Mouse (Mus musculus) heart, adult 2 months (tissue): ENCODE results near the gene Azin2. TPM values are rescaled to one million over a fixed set of nuclear protein-coding genes. Genes with fewer than 3 reads are reported as not detected.

Experiments used
- DNase-seq, 2 experiments: peaks; one replicate each; pipeline ENCODE4 v3.0.0; 2021
- H3K27ac ChIP-seq: fragments of 200-600 bp; 2 replicates; pipeline ENCODE4 v1.8.1; 2022
- H3K27me3 ChIP-seq: fragments of 200-500 bp; 2 replicates; pipeline ENCODE4 v1.6.1; 2012; ENCODE audit warnings: mild to moderate bottlenecking, low read length, inconsistent platforms, mixed read lengths; ENCODE audit not compliant: control insufficient read depth, insufficient read depth
- H3K36me3 ChIP-seq: fragments of 200-500 bp; 2 replicates; pipeline ENCODE4 v1.6.1; 2012; ENCODE audit warnings: low read length, inconsistent platforms; ENCODE audit not compliant: control insufficient read depth, insufficient read depth
- H3K4me1 ChIP-seq: fragments of 200-500 bp; 2 replicates; pipeline ENCODE4 v1.6.1; 2011; ENCODE audit warnings: low read length; ENCODE audit not compliant: control insufficient read depth, insufficient read depth
- H3K4me3 ChIP-seq: fragments of 200-600 bp; 2 replicates; pipeline ENCODE4 v1.8.1; 2022
- H3K79me2 ChIP-seq: fragments of 200-500 bp; replicated peaks from 2 replicates; pipeline ENCODE4 v1.6.1; 2012; ENCODE audit warnings: mild to moderate bottlenecking, inconsistent platforms, low read length, moderate library complexity, mixed read lengths; ENCODE audit not compliant: control insufficient read depth, insufficient read depth
- H3K9ac ChIP-seq: fragments of 200-500 bp; 2 replicates; pipeline ENCODE4 v1.6.1; 2012; ENCODE audit warnings: low read depth, mild to moderate bottlenecking, control low read depth, inconsistent platforms, low read length, mixed read lengths
- CTCF ChIP-seq: fragments of 200-600 bp; IDR thresholded peaks from 2 replicates; pipeline ENCODE4 v1.8.1; 2022; ENCODE audit warnings: antibody characterized with exemption, mild to moderate bottlenecking, moderate library complexity
- EP300 ChIP-seq: fragments of 200-500 bp; IDR thresholded peaks from 2 replicates; pipeline ENCODE4 v1.6.1; 2011; ENCODE audit warnings: low read depth, low read length, control low read depth; ENCODE audit not compliant: insufficient read depth
- POLR2A ChIP-seq: fragments of 200-500 bp; IDR thresholded peaks from 2 replicates; pipeline ENCODE4 v1.6.1; 2011; ENCODE audit warnings: mild to moderate bottlenecking, low read depth, low read length, control low read depth; ENCODE audit not compliant: insufficient read depth
- WGBS: fragments of 180-500 bp; shearing (Covaris S2); methylation state at CpG from one replicate; pipeline ENCODE4 v1.1.7; 2018; 5-methylcytosine and 5-hydroxymethylcytosine counted together
- intact Hi-C: fragments of 180-260 bp; cut with DNase I; formaldehyde crosslinking; loops from one replicate; pipeline ENCODE4 v1.15.1; 2025
- polyA plus RNA-seq: library from polyadenylated mRNA; depleted of rRNA; stranded (reverse); fragments of >200 nt; gene quantifications from 2 replicates; pipeline ENCODE4 v1.2.3, GENCODE M21; 2012
- total RNA-seq, 2 experiments: library from RNA; stranded (reverse); gene quantifications; 2 replicates each; pipeline ENCODE4 v1.2.3; 2021

The Azin2 gene
- total and polyA plus RNA-seq, 3 experiments, result 2.0 to 3.7 (median 3.0) TPM

- intact Hi-C loops, result no loop called here
- Histone ChIP-seq H3K79me2 (no peaks in the 10 kb centered on the region), H3K27ac (no peak overlapping the region), H3K4me3 (no peak overlapping the region), H3K27me3 (no peaks in the 10 kb centered on the region), H3K9ac (no peak overlapping the region), H3K4me1 (peaks cover 2% of the 10 kb centered on the region; the same call in 1 of the 2 replicates), H3K36me3 (no peaks in the 10 kb centered on the region)
- no peak for DNase-seq
- 25% methylated on average over 7 of the region's 7 CpGs for WGBS
- TF ChIP-seq CTCF, result no peak
- TF ChIP-seq EP300, result no peak
- TF ChIP-seq POLR2A, result no peak
These were observed 4.5 kb upstream of the Azin2 start for GRCm38 (mm10) chr4:128966751-128967150.

- Histone ChIP-seq H3K36me3 (no peaks in the 10 kb centered on the region), H3K9ac (no peak overlapping the region), H3K27ac (no peak overlapping the region), H3K4me1 (peaks cover 2% of the 10 kb centered on the region; the same call in 1 of the 2 replicates), H3K4me3 (no peak overlapping the region; the same call in 1 of the 2 replicates), H3K79me2 (no peaks in the 10 kb centered on the region), H3K27me3 (no peaks in the 10 kb centered on the region)
- TF ChIP-seq POLR2A (no peak), CTCF (no peak), EP300 (no peak)
- 12% methylated on average over 9 of the region's 9 CpGs for WGBS
- no peak for DNase-seq
- intact Hi-C loops, result no loop called here
These were observed 666 bp upstream of the Azin2 start for GRCm38 (mm10) chr4:128962926-128963290.

GRCm38 (mm10) chr4:128961301-128962028, 777 bp downstream of the Azin2 start:
- H3K27ac ChIP-seq, result no peak overlapping the region
- 23% methylated on average over 16 of the region's 16 CpGs for WGBS

GRCm38 (mm10) chr4:128959676-128960075, 2.6 kb downstream of the Azin2 start:
- H3K36me3 ChIP-seq, result no peaks in the 10 kb centered on the region
- no peak for DNase-seq
- H3K79me2 ChIP-seq, result no peaks in the 10 kb centered on the region
- H3K4me1 ChIP-seq, result peaks cover 2% of the 10 kb centered on the region; the same call in 1 of the 2 replicates
- no peak overlapping the region for H3K4me3 ChIP-seq
- no peak overlapping the region for H3K9ac ChIP-seq
- H3K27me3 ChIP-seq, result no peaks in the 10 kb centered on the region
- 85% methylated on average over 17 of the region's 17 CpGs for WGBS
- H3K27ac ChIP-seq, result no peak overlapping the region
- TF ChIP-seq POLR2A (no peak), EP300 (no peak), CTCF (no peak)
- intact Hi-C loops, result no loop called here

More at GRCm38 (mm10) chr4:128961301-128962028, 777 bp downstream of the Azin2 start:
- no peak for TF ChIP-seq EP300
- no peak for TF ChIP-seq CTCF
- TF ChIP-seq POLR2A, result no peak
- H3K27me3 ChIP-seq, result no peaks in the 10 kb centered on the region
- intact Hi-C loops, result no loop called here
- H3K4me1 ChIP-seq, result peaks cover 2% of the 10 kb centered on the region; the same call in 1 of the 2 replicates
- H3K9ac ChIP-seq, result peak overlapping the region; percentile 81
- H3K79me2 ChIP-seq, result no peaks in the 10 kb centered on the region
- no peaks in the 10 kb centered on the region for H3K36me3 ChIP-seq
- peak overlapping the region; percentile 74 for H3K4me3 ChIP-seq
- no peak for DNase-seq

- intact Hi-C loops, result no loop called here
- Histone ChIP-seq H3K79me2 (no peaks in the 10 kb centered on the region), H3K4me3 (no peak overlapping the region), H3K9ac (no peak overlapping the region), H3K4me1 (peaks cover 2% of the 10 kb centered on the region; the same call in 1 of the 2 replicates), H3K27me3 (no peaks in the 10 kb centered on the region), H3K27ac (no peak overlapping the region), H3K36me3 (no peaks in the 10 kb centered on the region)
- 78% methylated on average over 8 of the region's 8 CpGs for WGBS
- TF ChIP-seq POLR2A (no peak), EP300 (no peak), CTCF (no peak)
- DNase-seq, result no peak
These were observed 3.4 kb downstream of the Azin2 start for GRCm38 (mm10) chr4:128958849-128959248.

- intact Hi-C loops, result no loop called here
- DNase-seq, result no peak
- Histone ChIP-seq H3K4me3 (no peak overlapping the region), H3K36me3 (no peaks in the 10 kb centered on the region), H3K27ac (no peak overlapping the region), H3K4me1 (peaks cover 2% of the 10 kb centered on the region; the same call in 1 of the 2 replicates), H3K27me3 (no peaks in the 10 kb centered on the region), H3K79me2 (no peaks in the 10 kb centered on the region), H3K9ac (no peak overlapping the region)
- TF ChIP-seq CTCF (no peak), EP300 (no peak), POLR2A (no peak)
- 78% methylated on average over 11 of the region's 11 CpGs for WGBS
These were observed 4.1 kb downstream of the Azin2 start for GRCm38 (mm10) chr4:128958156-128958555.
